Mouse (Mus musculus): ENCODE results near the gene Pon1.

The Pon1 gene

DNA sequence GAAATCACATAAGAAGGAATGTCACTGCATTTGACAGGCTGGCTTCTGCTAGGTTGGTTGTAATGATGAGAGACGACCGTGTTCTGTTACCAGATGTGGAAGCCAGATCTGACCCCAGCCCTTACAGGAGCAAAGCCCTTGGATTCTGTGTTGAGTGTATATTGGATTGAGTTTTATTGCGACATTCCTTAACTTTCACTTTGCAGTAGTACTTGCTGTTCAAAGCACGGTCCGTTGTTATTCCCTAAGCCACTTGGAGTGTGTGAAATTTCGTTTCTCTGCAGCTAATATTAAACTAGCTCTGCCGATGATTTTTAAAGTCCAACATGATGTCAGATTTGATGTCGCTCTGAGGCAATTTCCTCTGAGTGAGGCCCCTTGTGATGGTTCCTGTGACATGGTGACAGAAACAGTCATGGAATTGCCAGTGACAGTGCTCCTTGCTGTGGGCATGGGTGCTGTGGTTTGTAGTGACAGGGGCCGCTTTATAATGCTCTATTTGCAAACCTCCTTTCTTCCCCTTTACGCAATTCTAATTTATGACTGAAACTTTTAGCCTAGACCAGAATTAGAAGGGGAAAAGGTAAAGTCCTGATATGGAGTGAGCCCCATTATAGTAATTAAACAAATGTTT, 19.4 kb downstream of the Pon1 start:
- no peak for DNase-seq

GRCm38 (mm10) chr6:5172571-5172970, 21.2 kb downstream of the Pon1 start:
- DNase-seq, result no peak

GRCm38 (mm10) chr6:5171418-5171817, 22.3 kb downstream of the Pon1 start:
- DNase-seq, result no peak

DNA sequence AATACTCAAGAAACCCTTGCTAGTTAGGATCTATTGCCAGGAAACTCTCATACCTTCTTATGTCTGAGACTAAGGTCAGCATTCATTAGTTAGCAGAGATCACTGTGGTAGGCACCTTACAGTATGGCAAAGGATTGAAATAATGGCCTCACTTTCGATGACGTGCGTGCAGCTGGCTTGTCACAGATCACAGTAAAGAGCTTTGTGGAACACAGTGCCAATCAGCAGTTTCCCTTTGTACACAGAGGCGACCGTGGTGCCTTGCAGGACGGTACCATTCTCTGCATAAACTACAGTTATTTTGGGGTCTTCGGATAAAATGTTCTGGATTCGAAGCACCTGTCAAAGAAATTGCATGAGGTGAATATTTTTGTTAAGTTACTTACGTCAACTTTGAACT, 25.6 kb downstream of the Pon1 start:
- no peak for DNase-seq

DNA sequence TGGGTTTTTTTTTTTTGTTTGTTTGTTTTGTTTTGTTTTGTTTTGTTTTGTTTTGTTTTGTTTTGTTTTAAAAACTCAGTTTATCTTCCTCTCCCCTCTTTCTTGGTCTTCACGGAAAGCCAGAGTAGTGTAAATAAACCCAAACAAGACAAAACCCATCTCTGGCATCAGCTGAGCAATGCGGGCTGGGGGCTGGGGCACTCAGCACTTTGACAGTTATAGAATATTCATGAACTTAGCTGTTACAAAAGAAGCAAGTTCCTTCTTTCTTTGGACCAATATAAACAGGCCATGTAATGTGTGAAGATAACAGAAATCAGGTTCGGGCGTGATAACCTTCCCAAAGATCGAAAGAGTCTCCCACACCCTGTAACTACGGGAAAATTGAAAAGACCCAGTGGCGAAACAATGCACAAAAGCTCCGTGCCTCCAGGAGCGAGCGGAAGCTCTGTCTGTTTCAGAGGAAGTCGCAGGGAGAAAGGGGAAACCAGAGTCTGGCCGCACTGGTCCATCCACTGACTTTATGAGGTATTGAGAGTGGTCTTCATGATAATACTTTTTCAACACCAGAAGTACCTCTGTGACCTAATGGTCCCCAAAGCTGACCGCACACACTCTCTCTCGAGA, 26.6 kb downstream of the Pon1 start:
- peak; percentile 27 for DNase-seq

DNA sequence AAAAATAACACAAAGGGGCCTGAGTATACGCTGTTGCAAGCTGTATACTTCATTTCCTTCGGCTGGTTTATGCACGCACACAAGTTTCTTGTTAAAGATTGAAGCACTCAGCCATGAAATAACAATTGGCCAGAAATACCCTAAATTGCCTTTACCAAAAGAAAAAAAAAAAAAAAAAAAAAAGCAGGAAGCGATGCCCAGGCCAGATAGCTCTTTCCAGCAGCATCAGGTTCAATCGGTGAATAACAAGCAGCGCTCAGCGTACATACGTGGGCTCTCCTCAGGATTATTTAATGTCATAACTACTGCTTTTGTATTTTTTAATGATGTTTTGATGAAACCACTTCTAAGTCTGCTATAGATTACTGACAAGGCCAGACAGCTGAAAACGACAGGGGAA, 28.9 kb downstream of the Pon1 start:
- DNase-seq, result no peak

GRCm38 (mm10) chr6:5163507-5164144, 30.1 kb downstream of the Pon1 start:
- DNase-seq, result no peak

- DNase-seq, result no peak
These were observed 31.7 kb downstream of the Pon1 start for GRCm38 (mm10) chr6:5162052-5162451.

- DNase-seq, result peak; percentile 23
These were observed 34.4 kb downstream of the Pon1 start for GRCm38 (mm10) chr6:5159385-5159791.

- DNase-seq, result no peak
These were observed 37.0 kb downstream of the Pon1 start for GRCm38 (mm10) chr6:5156541-5157425.

DNA sequence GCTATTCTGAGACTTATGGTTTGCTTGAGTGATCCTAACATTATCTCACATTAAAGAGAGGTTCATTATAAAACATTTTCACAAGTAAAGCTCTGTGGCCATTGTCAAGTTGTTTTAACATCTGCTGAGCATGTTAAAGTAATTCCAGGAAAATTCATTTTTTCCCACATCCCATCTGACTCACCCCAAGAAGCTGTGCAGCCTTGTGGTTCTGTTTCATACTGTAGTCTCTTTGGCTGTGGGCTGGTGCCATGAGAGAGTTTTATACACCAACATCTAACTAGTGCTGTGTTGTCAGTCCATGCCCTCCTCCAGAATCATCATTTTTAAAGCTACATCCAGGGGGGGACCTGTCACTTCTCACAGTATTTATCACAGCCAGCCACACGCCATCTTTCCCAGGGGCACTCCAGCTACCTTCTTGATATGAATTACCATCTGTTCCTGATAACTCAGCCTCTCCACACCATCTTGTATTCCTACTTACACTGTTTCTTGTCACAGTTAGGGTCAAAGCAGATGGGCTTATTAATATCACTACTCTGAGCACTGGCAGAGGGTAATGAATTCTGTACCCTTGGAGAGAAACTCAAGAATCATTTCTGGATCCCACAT, 38.3 kb downstream of the Pon1 start:
- DNase-seq, result no peak

DNA sequence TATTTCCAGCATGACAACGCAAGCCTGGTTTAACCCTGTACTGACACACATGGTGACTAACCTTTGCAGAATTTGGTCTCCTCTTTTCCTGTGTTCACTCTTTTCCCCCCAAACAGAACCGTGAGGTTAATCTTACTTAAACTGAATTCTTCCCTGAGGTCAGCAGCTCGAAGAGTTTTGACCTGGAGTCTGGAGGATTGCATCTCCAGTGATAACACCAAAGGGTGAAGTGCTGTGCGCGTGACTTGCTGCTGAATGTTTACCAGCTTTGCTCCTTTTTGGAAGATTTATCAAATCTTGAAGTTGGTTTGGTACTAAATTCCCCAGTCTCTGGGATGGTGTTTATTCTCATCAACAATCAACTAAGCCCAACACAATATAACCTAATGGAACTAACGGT, 39.0 kb downstream of the Pon1 start:
- DNase-seq, result no peak

- DNase-seq, result no peak
These were observed 41.6 kb downstream of the Pon1 start for GRCm38 (mm10) chr6:5152185-5152584.

DNA sequence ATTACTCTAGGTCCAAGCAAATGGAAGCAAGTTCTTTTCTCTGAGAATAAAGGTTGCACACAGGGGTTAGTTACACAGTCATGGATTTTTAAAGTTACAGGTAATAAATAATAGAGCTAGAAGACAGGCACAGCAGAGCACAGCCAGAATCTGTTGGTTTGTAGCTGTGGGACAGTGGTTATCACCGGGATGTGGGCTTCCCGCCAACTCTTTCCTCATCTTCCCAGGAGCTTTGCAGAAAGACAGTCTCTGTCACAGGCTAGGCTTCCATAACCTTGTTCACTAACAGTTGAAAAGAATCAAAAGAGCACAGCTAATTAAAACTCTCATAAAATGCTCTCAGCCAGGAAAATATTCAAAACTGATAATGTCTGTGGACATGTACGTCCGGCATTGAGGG, 42.6 kb downstream of the Pon1 start:
- DNase-seq, result peak; percentile 9

DNA sequence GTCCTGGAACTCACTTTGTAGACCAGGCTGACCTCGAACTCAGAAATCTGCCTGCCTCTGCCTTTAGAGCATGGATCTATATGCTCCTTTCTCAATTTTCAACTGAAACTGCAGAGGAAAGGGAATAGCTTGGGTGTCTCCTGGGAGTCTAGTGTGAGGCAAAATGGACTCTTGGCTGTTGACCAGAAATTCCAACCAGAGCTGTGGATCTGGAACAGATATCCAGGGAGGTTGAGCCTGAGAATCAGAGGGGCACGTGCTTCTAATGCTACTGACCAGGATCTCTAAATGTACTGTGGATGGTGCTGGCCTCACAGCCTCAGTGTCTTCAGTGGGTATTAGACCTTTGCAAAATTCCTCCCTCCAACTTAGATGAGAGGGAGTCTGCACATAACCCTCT, 43.8 kb downstream of the Pon1 start:
- DNase-seq, result no peak

GRCm38 (mm10) chr6:5147488-5148142, 46.1 kb downstream of the Pon1 start:
- DNase-seq, result no peak

DNA sequence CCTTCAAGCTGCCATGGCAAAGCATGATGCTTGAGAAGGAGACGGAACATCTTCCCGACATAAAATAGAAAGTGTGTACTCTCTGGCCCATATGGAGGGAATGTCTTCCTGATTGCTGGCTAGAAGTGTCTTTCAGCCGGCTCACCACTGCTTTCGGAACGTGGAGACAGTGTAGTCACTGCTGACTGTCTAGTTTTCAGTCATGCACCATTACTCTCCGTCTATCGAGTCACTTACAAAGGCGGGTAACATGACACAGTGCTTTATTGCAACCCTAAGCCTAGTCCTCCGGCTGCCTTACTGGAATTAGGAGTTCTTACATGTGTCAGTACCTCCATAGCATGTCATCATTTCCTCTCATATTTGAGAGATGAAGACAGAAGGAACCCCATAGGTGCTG, 54.1 kb downstream of the Pon1 start:
- DNase-seq, result no peak

DNA sequence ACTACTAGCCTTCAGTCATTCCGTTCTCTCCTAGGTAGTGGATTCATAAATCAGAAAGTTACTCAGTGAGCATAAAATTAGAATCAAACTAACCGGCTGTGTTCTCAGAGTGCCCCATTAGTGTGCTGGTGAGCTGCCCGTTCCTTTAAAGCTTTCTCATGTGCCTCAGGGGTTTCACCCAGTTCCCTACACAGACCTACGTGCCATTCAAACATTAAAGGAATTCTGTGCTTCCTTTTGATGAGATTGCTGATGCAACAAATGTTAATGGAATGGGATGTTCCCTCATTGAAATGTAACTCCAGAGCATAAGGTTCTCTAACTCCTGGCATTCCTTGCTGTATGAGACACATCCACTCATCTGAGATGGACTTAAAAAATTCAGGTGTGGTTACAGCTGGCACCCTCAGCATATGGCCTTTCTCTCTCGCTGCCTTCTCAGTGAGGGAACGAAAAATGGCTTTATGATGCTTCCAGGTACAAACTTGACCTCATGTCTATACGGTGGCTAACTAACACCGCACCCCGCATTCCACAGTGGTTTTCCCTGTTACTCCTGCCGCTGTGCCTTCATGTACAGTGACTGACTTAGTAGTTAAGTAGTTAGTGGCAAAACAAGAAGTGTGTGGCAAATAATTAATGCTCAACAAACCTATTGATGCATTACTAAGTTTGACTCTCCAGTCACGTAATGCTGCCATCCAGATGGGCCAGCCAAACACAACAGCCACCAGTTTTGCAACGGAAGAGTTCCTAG, 54.7 kb downstream of the Pon1 start:
- no peak for DNase-seq

DNA sequence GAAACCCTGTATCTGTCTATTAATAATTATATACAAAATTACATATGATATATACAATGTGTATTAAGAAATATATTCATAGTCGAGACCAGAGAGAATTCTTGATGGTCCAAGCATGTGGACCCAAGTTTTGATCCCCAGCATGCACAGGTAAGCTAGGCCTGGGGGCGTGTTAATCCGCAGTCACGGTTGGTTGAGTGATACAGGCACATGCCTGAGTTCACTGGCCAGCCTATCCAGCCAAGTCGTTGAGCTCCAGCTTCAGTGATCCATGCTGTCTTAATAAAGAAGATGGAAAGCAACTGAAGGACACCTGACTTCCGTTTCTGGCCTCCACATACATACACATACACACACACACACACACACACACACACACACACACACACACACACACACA, 57.7 kb downstream of the Pon1 start:
- DNase-seq, result no peak

GRCm38 (mm10) chr6:5134986-5135385, 58.8 kb downstream of the Pon1 start:
- no peak for DNase-seq

- DNase-seq, result no peak
These were observed 64.2 kb downstream of the Pon1 start for GRCm38 (mm10) chr6:5129364-5130093.

Measured in lung, postnatal 10 days (tissue).